Mouse (Mus musculus): ENCODE measurements around the gene Ngfr.

- TF ChIP-seq POLR2A (IDR thresholded peaks at IDR 0.05; ENCODE audit: borderline replicate concordance, extremely low read depth, insufficient read depth, insufficient read length, poor library complexity, severe bottlenecking) (no peak), CTCF (IDR thresholded peaks at IDR 0.05; ENCODE audit: borderline replicate concordance, extremely low read depth, insufficient read depth, insufficient read length) (no peak; the same call in 1 of the 2 replicates)
Observed at GRCm38 (mm10) chr11:95563849-95564248, 23.7 kb downstream of the Ngfr start.
